Mouse (Mus musculus) stomach, postnatal 0 days (tissue): ENCODE results near the gene Tmem200c. TPM values are rescaled to one million over a fixed set of nuclear protein-coding genes. Genes with fewer than 3 reads are reported as not detected.

Experiments
- ATAC-seq: fragments of 200-750 bp; cut with Nextera tagmentation; 2 replicates; pipeline ENCODE4 v1.8.0; 2017; ENCODE audit not compliant: low FRiP score, low TSS enrichment
- DNase-seq: peaks from one replicate; pipeline ENCODE4 v3.0.0-alpha.2; 2016; ENCODE audit warnings: low spot score
- H3K27ac ChIP-seq: fragments of 300-500 bp; sonication (generic); replicated peaks from 2 replicates; pipeline ENCODE4 v1.5.1; 2014; ENCODE audit warnings: mild to moderate bottlenecking, control low read depth
- H3K27me3 ChIP-seq: fragments of 300-500 bp; sonication (generic); 2 replicates; pipeline ENCODE4 v1.6.1; 2014; ENCODE audit warnings: low read length; ENCODE audit not compliant: control insufficient read depth, insufficient read depth
- H3K36me3 ChIP-seq: fragments of 300-500 bp; sonication (generic); 2 replicates; pipeline ENCODE4 v1.6.1; 2014; ENCODE audit warnings: low read length, mixed read lengths; ENCODE audit not compliant: control insufficient read depth, insufficient read depth
- H3K4me1 ChIP-seq: fragments of 300-500 bp; sonication (generic); replicated peaks from 2 replicates; pipeline ENCODE4 v1.6.1; 2014; ENCODE audit warnings: antibody characterized with exemption; ENCODE audit not compliant: control insufficient read depth, insufficient read depth
- H3K4me2 ChIP-seq: fragments of 300-500 bp; sonication (generic); replicated peaks from 2 replicates; pipeline ENCODE4 v1.6.1; 2014; ENCODE audit warnings: low read depth, mild to moderate bottlenecking, control low read depth, moderate library complexity
- H3K4me3 ChIP-seq: fragments of 300-500 bp; sonication (generic); 2 replicates; pipeline ENCODE4 v1.5.1; 2014; ENCODE audit warnings: low read depth, low read length, control low read depth
- H3K9ac ChIP-seq: fragments of 300-500 bp; sonication (generic); 2 replicates; pipeline ENCODE4 v1.6.1; 2014; ENCODE audit warnings: mild to moderate bottlenecking, low read length, control low read depth, mixed read lengths
- H3K9me3 ChIP-seq: fragments of 300-500 bp; sonication (generic); 2 replicates; pipeline ENCODE4 v1.6.1; 2016; ENCODE audit warnings: low read length; ENCODE audit not compliant: control insufficient read depth
- CTCF ChIP-seq: IDR thresholded peaks from 2 replicates; pipeline ENCODE4 v1.5.1; 2016; ENCODE audit warnings: antibody characterized with exemption, low read depth, mild to moderate bottlenecking, moderate library complexity
- EP300 ChIP-seq: optimal IDR thresholded peaks from 2 replicates; pipeline ENCODE3; 2016; ENCODE audit warnings: antibody characterized with exemption
- WGBS: fragments of 180-500 bp; shearing (Covaris S2); extraction: QIAGEN DNeasy Blood & Tissue Kit; methylation state at CpG from one replicate; pipeline ENCODE4 v1.1.7; 2014; 5-methylcytosine and 5-hydroxymethylcytosine counted together
- polyA plus RNA-seq: library from polyadenylated mRNA; unstranded; fragments of >200 nt; fragmentation: Nextera tagmentation; extraction: Ambion mirVana; gene quantifications from 2 replicates; pipeline ENCODE4 v1.2.1, GENCODE M21; 2015

Gene Tmem200c
- polyA plus RNA-seq, 1 experiment from 2014 or later, result 0.16 TPM

GRCm38 (mm10) chr17:68852171-68852966, 25.9 kb downstream of the Tmem200c start:
- Histone ChIP-seq H3K4me1 (no peaks in the 10 kb centered on the region), H3K4me2 (no peak overlapping the region), H3K27me3 (no peaks in the 10 kb centered on the region), H3K9me3 (no peaks in the 10 kb centered on the region), H3K9ac (no peak overlapping the region), H3K4me3 (no peak overlapping the region), H3K36me3 (no peaks in the 10 kb centered on the region), H3K27ac (no peak overlapping the region)
- no peak for ATAC-seq
- no peak for DNase-seq
- WGBS, result 76% methylated on average over 7 of the region's 7 CpGs
- peak; percentile 72 for TF ChIP-seq CTCF
- TF ChIP-seq EP300, result no peak

- H3K27ac ChIP-seq, result no peak overlapping the region
- WGBS, result 68% methylated on average over 3 of the region's 3 CpGs
- H3K4me3 ChIP-seq, result no peak overlapping the region
- no peaks in the 10 kb centered on the region for H3K36me3 ChIP-seq
- H3K9me3 ChIP-seq, result no peaks in the 10 kb centered on the region
- no peaks in the 10 kb centered on the region for H3K27me3 ChIP-seq
- DNase-seq, result no peak
- H3K4me1 ChIP-seq, result no peaks in the 10 kb centered on the region
- no peak overlapping the region for H3K9ac ChIP-seq
- H3K4me2 ChIP-seq, result no peak overlapping the region
- TF ChIP-seq CTCF, result no peak
- TF ChIP-seq EP300, result no peak
- no peak for ATAC-seq
Measured at GRCm38 (mm10) chr17:68864175-68864574, 37.8 kb downstream of the Tmem200c start.

GRCm38 (mm10) chr17:68868439-68868838, 42.0 kb downstream of the Tmem200c start:
- ATAC-seq (no peak), DNase-seq (no peak)
- Histone ChIP-seq H3K9me3 (no peaks in the 10 kb centered on the region), H3K27ac (no peak overlapping the region), H3K36me3 (no peaks in the 10 kb centered on the region), H3K9ac (no peak overlapping the region), H3K27me3 (no peaks in the 10 kb centered on the region), H3K4me2 (no peak overlapping the region), H3K4me1 (no peaks in the 10 kb centered on the region), H3K4me3 (no peak overlapping the region)
- no peak for TF ChIP-seq EP300
- TF ChIP-seq CTCF, result peak; percentile 67

GRCm38 (mm10) chr17:68874021-68874420, 47.6 kb downstream of the Tmem200c start:
- no peak overlapping the region for H3K4me2 ChIP-seq
- no peak for TF ChIP-seq CTCF
- no peak for TF ChIP-seq EP300
- H3K27ac ChIP-seq, result no peak overlapping the region
- H3K27me3 ChIP-seq, result no peaks in the 10 kb centered on the region
- H3K36me3 ChIP-seq, result no peaks in the 10 kb centered on the region
- no peaks in the 10 kb centered on the region for H3K4me1 ChIP-seq
- ATAC-seq, result no peak
- no peak overlapping the region for H3K9ac ChIP-seq
- WGBS, result 60% methylated on average over 8 of the region's 8 CpGs
- no peak overlapping the region for H3K4me3 ChIP-seq
- DNase-seq, result no peak
- no peaks in the 10 kb centered on the region for H3K9me3 ChIP-seq

- WGBS, result 67% methylated on average over 5 of the region's 5 CpGs
- Histone ChIP-seq H3K4me3 (no peak overlapping the region), H3K4me1 (no peaks in the 10 kb centered on the region), H3K4me2 (no peak overlapping the region), H3K27me3 (no peaks in the 10 kb centered on the region), H3K36me3 (no peaks in the 10 kb centered on the region), H3K9me3 (no peaks in the 10 kb centered on the region), H3K9ac (no peak overlapping the region), H3K27ac (no peak overlapping the region)
- DNase-seq (no peak), ATAC-seq (no peak)
- TF ChIP-seq EP300, result no peak
- peak; percentile 52 for TF ChIP-seq CTCF
Measured at GRCm38 (mm10) chr17:68875251-68875650, 48.8 kb downstream of the Tmem200c start.

- ATAC-seq, result no peak
- no peaks in the 10 kb centered on the region for H3K9me3 ChIP-seq
- H3K27ac ChIP-seq, result no peak overlapping the region
- H3K27me3 ChIP-seq, result no peaks in the 10 kb centered on the region
- WGBS, result 82% methylated on average over 10 of the region's 10 CpGs
- no peak overlapping the region for H3K4me2 ChIP-seq
- H3K36me3 ChIP-seq, result no peaks in the 10 kb centered on the region
- no peak for DNase-seq
- H3K9ac ChIP-seq, result no peak overlapping the region
- no peaks in the 10 kb centered on the region for H3K4me1 ChIP-seq
- no peak overlapping the region for H3K4me3 ChIP-seq
- TF ChIP-seq EP300 (no peak), CTCF (no peak)
Measured at GRCm38 (mm10) chr17:68875917-68876495, 49.6 kb downstream of the Tmem200c start.
